Mouse (Mus musculus): ENCODE data around the gene Kirrel. TPM values are rescaled to one million over a fixed set of nuclear protein-coding genes. Genes with fewer than 3 reads are reported as not detected.

Gene Kirrel
- polyA plus RNA-seq, 1 experiment from 2014 or later = 3.5 TPM

DNA sequence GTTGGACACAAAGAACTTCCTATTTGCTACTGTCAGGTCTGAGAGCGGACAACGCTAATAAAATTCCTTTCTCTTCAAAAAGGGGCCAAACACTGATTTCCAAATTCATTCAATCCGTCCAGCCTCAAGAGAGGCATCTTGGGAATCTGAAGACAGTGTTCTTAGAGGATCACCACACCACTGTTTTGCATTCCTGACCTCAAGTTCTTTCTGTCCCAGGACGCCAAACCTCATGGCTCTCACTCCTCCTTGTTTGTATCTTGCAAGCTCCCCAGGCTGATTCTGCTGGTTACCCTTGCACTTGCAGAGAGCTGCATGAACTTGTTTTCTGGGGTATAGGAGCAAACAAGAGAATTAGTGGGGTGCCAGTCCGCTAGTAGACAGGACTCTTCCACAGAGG lies 12.2 kb downstream of the Kirrel start:
- TF ChIP-seq EP300 (IDR thresholded peaks at IDR 0.05) = no peak
- TF ChIP-seq CTCF (IDR thresholded peaks at IDR 0.05) = no peak
- no peak for DNase-seq (ENCODE audit: low spot score)
- no peaks in the 10 kb centered on the region for H3K9me3 ChIP-seq (ENCODE audit: low read length)
- H3K9ac ChIP-seq (replicated peaks; ENCODE audit: low read depth) = no peak overlapping the region
- 63% methylated on average over 5 of the region's 5 CpGs for WGBS
- no peaks in the 10 kb centered on the region for H3K27me3 ChIP-seq (replicated peaks; ENCODE audit: insufficient read depth, low read length)
- H3K4me1 ChIP-seq (ENCODE audit: insufficient read depth, low read depth, low read length) = peaks cover 16% of the 10 kb centered on the region; the same call in 1 of the 2 replicates
- H3K4me2 ChIP-seq (replicated peaks; ENCODE audit: low read depth, low read length) = no peak overlapping the region
- no peak overlapping the region for H3K4me3 ChIP-seq (ENCODE audit: low read depth, low read length)
- H3K36me3 ChIP-seq (ENCODE audit: insufficient read depth, low read length) = no peaks in the 10 kb centered on the region
- H3K27ac ChIP-seq (ENCODE audit: low read length) = no peak overlapping the region
- no peak for ATAC-seq

- 82% methylated on average over 5 of the region's 5 CpGs for WGBS
Measured at GRCm38 (mm10) chr3:87161601-87162000, 12.9 kb downstream of the Kirrel start.

GRCm38 (mm10) chr3:87160819-87161509 lies 13.6 kb downstream of the Kirrel start:
- H3K9ac ChIP-seq (replicated peaks; ENCODE audit: low read depth) = no peak overlapping the region
- H3K27me3 ChIP-seq (replicated peaks; ENCODE audit: insufficient read depth, low read length) = no peaks in the 10 kb centered on the region
- no peak for ATAC-seq
- H3K4me2 ChIP-seq (replicated peaks; ENCODE audit: low read depth, low read length) = no peak overlapping the region
- H3K27ac ChIP-seq (ENCODE audit: low read length) = no peak overlapping the region
- 55% methylated on average over 6 of the region's 6 CpGs for WGBS
- TF ChIP-seq EP300 (IDR thresholded peaks at IDR 0.05) (no peak), CTCF (IDR thresholded peaks at IDR 0.05) (no peak)
- no peaks in the 10 kb centered on the region for H3K36me3 ChIP-seq (ENCODE audit: insufficient read depth, low read length)
- no peak for DNase-seq (ENCODE audit: low spot score)
- no peaks in the 10 kb centered on the region for H3K9me3 ChIP-seq (ENCODE audit: low read length)
- H3K4me3 ChIP-seq (ENCODE audit: low read depth, low read length) = no peak overlapping the region
- H3K4me1 ChIP-seq (ENCODE audit: insufficient read depth, low read depth, low read length) = peaks cover 16% of the 10 kb centered on the region; the same call in 1 of the 2 replicates

More at GRCm38 (mm10) chr3:87161601-87162000, 12.9 kb downstream of the Kirrel start:
- H3K4me2 ChIP-seq (replicated peaks; ENCODE audit: low read depth, low read length) = no peak overlapping the region
- TF ChIP-seq EP300 (IDR thresholded peaks at IDR 0.05) (no peak), CTCF (IDR thresholded peaks at IDR 0.05) (no peak)
- no peaks in the 10 kb centered on the region for H3K27me3 ChIP-seq (replicated peaks; ENCODE audit: insufficient read depth, low read length)
- H3K4me1 ChIP-seq (ENCODE audit: insufficient read depth, low read depth, low read length) = peaks cover 16% of the 10 kb centered on the region; the same call in 1 of the 2 replicates
- no peaks in the 10 kb centered on the region for H3K9me3 ChIP-seq (ENCODE audit: low read length)
- H3K9ac ChIP-seq (replicated peaks; ENCODE audit: low read depth) = no peak overlapping the region
- ATAC-seq = no peak
- no peaks in the 10 kb centered on the region for H3K36me3 ChIP-seq (ENCODE audit: insufficient read depth, low read length)
- H3K4me3 ChIP-seq (ENCODE audit: low read depth, low read length) = no peak overlapping the region
- no peak for DNase-seq (ENCODE audit: low spot score)
- H3K27ac ChIP-seq (ENCODE audit: low read length) = no peak overlapping the region

- Histone ChIP-seq H3K27me3 (replicated peaks; ENCODE audit: insufficient read depth, low read length) (no peaks in the 10 kb centered on the region), H3K9ac (replicated peaks; ENCODE audit: low read depth) (no peak overlapping the region), H3K9me3 (ENCODE audit: low read length) (no peaks in the 10 kb centered on the region), H3K36me3 (ENCODE audit: insufficient read depth, low read length) (no peaks in the 10 kb centered on the region), H3K27ac (ENCODE audit: low read length) (0 out of 2 replicates have a peak overlapping the region, but pooled peaks have one; percentile 8), H3K4me1 (ENCODE audit: insufficient read depth, low read depth, low read length) (peaks cover 12% of the 10 kb centered on the region; the same call in 1 of the 2 replicates), H3K4me3 (ENCODE audit: low read depth, low read length) (no peak overlapping the region), H3K4me2 (replicated peaks; ENCODE audit: low read depth, low read length) (no peak overlapping the region)
- DNase-seq (ENCODE audit: low spot score) (no peak), ATAC-seq (no peak)
- 58% methylated on average over 7 of the region's 7 CpGs for WGBS
- TF ChIP-seq EP300 (IDR thresholded peaks at IDR 0.05) = no peak
- no peak for TF ChIP-seq CTCF (IDR thresholded peaks at IDR 0.05)
Measured at GRCm38 (mm10) chr3:87159190-87159589, 15.4 kb downstream of the Kirrel start.

DNA sequence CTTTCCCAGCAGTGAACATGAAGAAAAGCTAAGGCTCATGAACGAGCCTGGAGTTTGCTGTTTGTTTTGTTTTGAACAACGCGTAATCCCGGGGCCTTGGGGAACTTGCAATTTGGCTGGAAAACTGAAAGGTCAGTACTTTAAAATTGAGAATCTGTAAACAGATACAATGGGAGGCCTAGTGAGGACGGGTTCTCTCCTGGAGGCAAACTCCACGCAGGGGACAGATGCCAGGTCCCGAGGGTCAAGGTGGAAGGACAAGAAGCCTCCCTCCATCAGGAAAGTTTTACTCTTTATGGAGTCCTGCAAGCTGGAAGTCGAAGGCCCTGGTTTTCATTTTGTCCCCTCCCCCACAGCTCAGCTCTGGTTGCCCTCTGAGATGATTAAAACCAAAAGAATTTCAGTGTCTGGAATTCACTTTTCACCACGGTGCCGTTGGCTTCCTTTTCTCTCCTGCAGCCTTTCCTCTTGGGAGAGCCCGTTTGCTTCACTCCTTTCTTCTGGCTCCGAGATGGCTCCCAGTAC lies 16.7 kb downstream of the Kirrel start:
- TF ChIP-seq EP300 (IDR thresholded peaks at IDR 0.05) (no peak), CTCF (IDR thresholded peaks at IDR 0.05) (no peak)
- no peak overlapping the region; the same call in 1 of the 2 replicates for H3K4me2 ChIP-seq (replicated peaks; ENCODE audit: low read depth, low read length)
- no peak overlapping the region for H3K4me3 ChIP-seq (ENCODE audit: low read depth, low read length)
- H3K9me3 ChIP-seq (ENCODE audit: low read length) = no peaks in the 10 kb centered on the region
- H3K4me1 ChIP-seq (ENCODE audit: insufficient read depth, low read depth, low read length) = peaks cover 12% of the 10 kb centered on the region; the same call in 1 of the 2 replicates
- WGBS = 15% methylated on average over 12 of the region's 12 CpGs
- H3K27ac ChIP-seq (ENCODE audit: low read length) = peak overlapping the region; percentile 80
- H3K9ac ChIP-seq (replicated peaks; ENCODE audit: low read depth) = no peak overlapping the region
- H3K36me3 ChIP-seq (ENCODE audit: insufficient read depth, low read length) = no peaks in the 10 kb centered on the region
- ATAC-seq = peak; percentile 58
- peak; percentile 77 for DNase-seq (ENCODE audit: low spot score)
- H3K27me3 ChIP-seq (replicated peaks; ENCODE audit: insufficient read depth, low read length) = no peaks in the 10 kb centered on the region

DNA sequence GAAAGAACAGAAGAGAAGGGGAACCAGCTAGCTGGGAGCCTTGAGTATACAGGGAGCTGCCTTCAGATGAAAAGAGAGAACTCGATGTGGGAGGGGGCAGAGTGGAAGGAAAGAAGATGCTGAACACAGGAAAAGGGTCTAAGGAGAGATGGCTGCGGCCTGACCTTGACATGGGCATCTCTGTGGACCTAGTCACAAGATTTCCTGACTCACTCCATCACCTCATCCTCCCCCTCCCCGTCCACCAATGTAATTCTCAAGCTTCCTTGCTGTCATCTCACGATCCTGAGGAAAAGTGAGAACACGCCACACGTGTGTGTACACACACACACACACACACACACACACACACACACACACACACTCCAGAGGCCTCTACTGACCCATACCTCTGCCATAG lies 17.2 kb downstream of the Kirrel start:
- no peak overlapping the region; the same call in 1 of the 2 replicates for H3K4me2 ChIP-seq (replicated peaks; ENCODE audit: low read depth, low read length)
- WGBS = 52% methylated on average over 6 of the region's 6 CpGs
- H3K9ac ChIP-seq (replicated peaks; ENCODE audit: low read depth) = no peak overlapping the region
- DNase-seq (ENCODE audit: low spot score) (no peak), ATAC-seq (peak; percentile 5; the same call in 1 of the 2 replicates)
- no peak overlapping the region for H3K4me3 ChIP-seq (ENCODE audit: low read depth, low read length)
- no peaks in the 10 kb centered on the region for H3K27me3 ChIP-seq (replicated peaks; ENCODE audit: insufficient read depth, low read length)
- H3K4me1 ChIP-seq (ENCODE audit: insufficient read depth, low read depth, low read length) = peaks cover 15% of the 10 kb centered on the region; the same call in 1 of the 2 replicates
- H3K27ac ChIP-seq (ENCODE audit: low read length) = peak overlapping the region; percentile 80
- H3K36me3 ChIP-seq (ENCODE audit: insufficient read depth, low read length) = no peaks in the 10 kb centered on the region
- TF ChIP-seq CTCF (IDR thresholded peaks at IDR 0.05) (no peak), EP300 (IDR thresholded peaks at IDR 0.05) (no peak)
- H3K9me3 ChIP-seq (ENCODE audit: low read length) = no peaks in the 10 kb centered on the region

All from lung, postnatal 0 days (tissue).